Mouse (Mus musculus): ENCODE data around the gene Olfr1357. TPM values are rescaled to one million over a fixed set of nuclear protein-coding genes. Genes with fewer than 3 reads are reported as not detected.

Gene Olfr1357
- polyA plus RNA-seq (2014; fragmentation: Illumina TruSeq; extraction: RNeasy Lipid Tissue Mini Kit (QIAGEN cat#74804); ENCODE audit: low read depth, low replicate concordance): not detected

GRCm38 (mm10) chr10:78617974-78618373 is at the start of gene Olfr1357:
Gene Olfr1357 (minus strand): TSS chr10:78618074.

GRCm38 (mm10) chr10:78591406-78592328 is 26.2 kb downstream of the Olfr1357 start, which contains the start of gene Syde1:
Gene Syde1 (minus strand): TSS chr10:78591964.

GRCm38 (mm10) chr10:78574250-78575104 is 43.4 kb downstream of the Olfr1357 start, which contains the start of gene Ilvbl:
Gene Ilvbl (plus strand): TSS chr10:78574346.

Other genes starting within 250 kb of the Olfr1357 start
- gene Rrp1, start 205.0 kb downstream of the Olfr1357 start, polyA plus RNA-seq (2014; fragmentation: Illumina TruSeq; extraction: RNeasy Lipid Tissue Mini Kit (QIAGEN cat#74804); ENCODE audit: low read depth, low replicate concordance): 35.3 TPM
- 86.4 TPM for gene Cstb, start 192.4 kb downstream of the Olfr1357 start, polyA plus RNA-seq (2014; fragmentation: Illumina TruSeq; extraction: RNeasy Lipid Tissue Mini Kit (QIAGEN cat#74804); ENCODE audit: low read depth, low replicate concordance)
- gene Pdxk, start 153.1 kb downstream of the Olfr1357 start, polyA plus RNA-seq (2014; fragmentation: Illumina TruSeq; extraction: RNeasy Lipid Tissue Mini Kit (QIAGEN cat#74804); ENCODE audit: low read depth, low replicate concordance): 23.9 TPM
- not detected for gene Olfr1358, start 100.6 kb downstream of the Olfr1357 start, polyA plus RNA-seq (2014; fragmentation: Illumina TruSeq; extraction: RNeasy Lipid Tissue Mini Kit (QIAGEN cat#74804); ENCODE audit: low read depth, low replicate concordance)
- gene Ilvbl, start 43.7 kb downstream of the Olfr1357 start, polyA plus RNA-seq (2014; fragmentation: Illumina TruSeq; extraction: RNeasy Lipid Tissue Mini Kit (QIAGEN cat#74804); ENCODE audit: low read depth, low replicate concordance): 5.6 TPM
- 7.0 TPM for gene Syde1, start 26.1 kb downstream of the Olfr1357 start, polyA plus RNA-seq (2014; fragmentation: Illumina TruSeq; extraction: RNeasy Lipid Tissue Mini Kit (QIAGEN cat#74804); ENCODE audit: low read depth, low replicate concordance)
- not detected for gene Casp14, start 100.2 kb upstream of the Olfr1357 start, polyA plus RNA-seq (2014; fragmentation: Illumina TruSeq; extraction: RNeasy Lipid Tissue Mini Kit (QIAGEN cat#74804); ENCODE audit: low read depth, low replicate concordance)
- not detected for gene Ccdc105, start 135.0 kb upstream of the Olfr1357 start, polyA plus RNA-seq (2014; fragmentation: Illumina TruSeq; extraction: RNeasy Lipid Tissue Mini Kit (QIAGEN cat#74804); ENCODE audit: low read depth, low replicate concordance)
- not detected for gene Slc1a6, start 162.4 kb upstream of the Olfr1357 start, polyA plus RNA-seq (2014; fragmentation: Illumina TruSeq; extraction: RNeasy Lipid Tissue Mini Kit (QIAGEN cat#74804); ENCODE audit: low read depth, low replicate concordance)
- gene Olfr1356, start 234.1 kb upstream of the Olfr1357 start, polyA plus RNA-seq (2014; fragmentation: Illumina TruSeq; extraction: RNeasy Lipid Tissue Mini Kit (QIAGEN cat#74804); ENCODE audit: low read depth, low replicate concordance): not detected

All from kidney, adult 10 weeks (tissue).